Mouse (Mus musculus): ENCODE measurements around the gene Parp3. TPM values are rescaled to one million over a fixed set of nuclear protein-coding genes. Genes with fewer than 3 reads are reported as not detected.

Parp3 gene
- total and polyA plus RNA-seq, 3 experiments, result 29.4 to 46.7 (median 31.2) TPM

- TF ChIP-seq CTCF (IDR thresholded peaks at IDR 0.05) (no peak), EP300 (IDR thresholded peaks at IDR 0.05; ENCODE audit: insufficient read depth, low read depth, low read length) (no peak), POLR2A (IDR thresholded peaks at IDR 0.05; ENCODE audit: insufficient read depth, low read depth, low read length) (no peak)
- H3K9ac ChIP-seq (ENCODE audit: low read depth, low read length), result no peak overlapping the region; the same call in 1 of the 2 replicates
- peak overlapping the region; percentile 75 for H3K27ac ChIP-seq
- peak in 1 of 2 experiments; percentile 16 for DNase-seq
- no peaks in the 10 kb centered on the region for H3K27me3 ChIP-seq (ENCODE audit: control insufficient read depth, insufficient read depth, low read length)
- intact Hi-C loops (cut with DNase I), result no loop called here
- no peaks in the 10 kb centered on the region for H3K79me2 ChIP-seq (replicated peaks; ENCODE audit: control insufficient read depth, insufficient read depth, low read length)
- peaks cover 7% of the 10 kb centered on the region for H3K4me1 ChIP-seq (ENCODE audit: control insufficient read depth, insufficient read depth, low read length)
- WGBS, result 79% methylated on average over 14 of the region's 14 CpGs
- H3K4me3 ChIP-seq, result peak overlapping the region; percentile 12; the same call in 1 of the 2 replicates
- no peaks in the 10 kb centered on the region for H3K36me3 ChIP-seq (ENCODE audit: control insufficient read depth, insufficient read depth, low read length)
Observed at GRCm38 (mm10) chr9:106470991-106471750, 5.6 kb downstream of the Parp3 start.

GRCm38 (mm10) chr9:106469776-106470175 is 7.0 kb downstream of the Parp3 start:
- TF ChIP-seq POLR2A (IDR thresholded peaks at IDR 0.05; ENCODE audit: insufficient read depth, low read depth, low read length), result no peak
- no peak for TF ChIP-seq CTCF (IDR thresholded peaks at IDR 0.05)
- TF ChIP-seq EP300 (IDR thresholded peaks at IDR 0.05; ENCODE audit: insufficient read depth, low read depth, low read length), result no peak
- DNase-seq, result no peak
- Histone ChIP-seq H3K9ac (ENCODE audit: low read depth, low read length) (no peak overlapping the region), H3K79me2 (replicated peaks; ENCODE audit: control insufficient read depth, insufficient read depth, low read length) (no peaks in the 10 kb centered on the region), H3K27ac (no peak overlapping the region), H3K36me3 (ENCODE audit: control insufficient read depth, insufficient read depth, low read length) (no peaks in the 10 kb centered on the region), H3K27me3 (ENCODE audit: control insufficient read depth, insufficient read depth, low read length) (no peaks in the 10 kb centered on the region), H3K4me1 (ENCODE audit: control insufficient read depth, insufficient read depth, low read length) (peaks cover 6% of the 10 kb centered on the region), H3K4me3 (no peak overlapping the region)
- intact Hi-C loops (cut with DNase I), result no loop called here
- WGBS, result 45% methylated on average over 9 of the region's 9 CpGs

GRCm38 (mm10) chr9:106469317-106469716 is 7.4 kb downstream of the Parp3 start:
- no peak overlapping the region for H3K4me3 ChIP-seq
- H3K27ac ChIP-seq, result no peak overlapping the region
- WGBS, result 52% methylated on average over 6 of the region's 6 CpGs
- no peaks in the 10 kb centered on the region for H3K27me3 ChIP-seq (ENCODE audit: control insufficient read depth, insufficient read depth, low read length)
- intact Hi-C loops (cut with DNase I), result no loop called here
- H3K9ac ChIP-seq (ENCODE audit: low read depth, low read length), result no peak overlapping the region
- no peaks in the 10 kb centered on the region for H3K36me3 ChIP-seq (ENCODE audit: control insufficient read depth, insufficient read depth, low read length)
- no peaks in the 10 kb centered on the region for H3K79me2 ChIP-seq (replicated peaks; ENCODE audit: control insufficient read depth, insufficient read depth, low read length)
- H3K4me1 ChIP-seq (ENCODE audit: control insufficient read depth, insufficient read depth, low read length), result peaks cover 5% of the 10 kb centered on the region
- TF ChIP-seq EP300 (IDR thresholded peaks at IDR 0.05; ENCODE audit: insufficient read depth, low read depth, low read length), result no peak
- 0 out of 2 replicates have a peak, but pooled peaks have one; percentile 15 for TF ChIP-seq CTCF (IDR thresholded peaks at IDR 0.05)
- DNase-seq, result no peak

- H3K9ac ChIP-seq (ENCODE audit: low read depth, low read length), result no peak overlapping the region
- no peaks in the 10 kb centered on the region for H3K27me3 ChIP-seq (ENCODE audit: control insufficient read depth, insufficient read depth, low read length)
- no peak overlapping the region for H3K4me3 ChIP-seq
- H3K4me1 ChIP-seq (ENCODE audit: control insufficient read depth, insufficient read depth, low read length), result peaks cover 4% of the 10 kb centered on the region; the same call in 1 of the 2 replicates
- H3K27ac ChIP-seq, result no peak overlapping the region
- TF ChIP-seq EP300 (IDR thresholded peaks at IDR 0.05; ENCODE audit: insufficient read depth, low read depth, low read length), result no peak
- no peak for TF ChIP-seq POLR2A (IDR thresholded peaks at IDR 0.05; ENCODE audit: insufficient read depth, low read depth, low read length)
- TF ChIP-seq CTCF (IDR thresholded peaks at IDR 0.05), result no peak
- WGBS, result 93% methylated on average over 7 of the region's 7 CpGs
- no peaks in the 10 kb centered on the region for H3K36me3 ChIP-seq (ENCODE audit: control insufficient read depth, insufficient read depth, low read length)
- H3K79me2 ChIP-seq (replicated peaks; ENCODE audit: control insufficient read depth, insufficient read depth, low read length), result no peaks in the 10 kb centered on the region
- DNase-seq, result no peak
- intact Hi-C loops (cut with DNase I), result no loop called here
Observed at GRCm38 (mm10) chr9:106467746-106468145, 9.0 kb downstream of the Parp3 start.

GRCm38 (mm10) chr9:106466721-106467120 is 10.0 kb downstream of the Parp3 start:
- DNase-seq, result no peak
- no peak for TF ChIP-seq POLR2A (IDR thresholded peaks at IDR 0.05; ENCODE audit: insufficient read depth, low read depth, low read length)
- no peak for TF ChIP-seq EP300 (IDR thresholded peaks at IDR 0.05; ENCODE audit: insufficient read depth, low read depth, low read length)
- TF ChIP-seq CTCF (IDR thresholded peaks at IDR 0.05), result no peak
- 80% methylated on average over 6 of the region's 6 CpGs for WGBS
- Histone ChIP-seq H3K79me2 (replicated peaks; ENCODE audit: control insufficient read depth, insufficient read depth, low read length) (no peaks in the 10 kb centered on the region), H3K9ac (ENCODE audit: low read depth, low read length) (no peak overlapping the region), H3K27me3 (ENCODE audit: control insufficient read depth, insufficient read depth, low read length) (no peaks in the 10 kb centered on the region), H3K36me3 (ENCODE audit: control insufficient read depth, insufficient read depth, low read length) (no peaks in the 10 kb centered on the region), H3K27ac (no peak overlapping the region), H3K4me3 (no peak overlapping the region), H3K4me1 (ENCODE audit: control insufficient read depth, insufficient read depth, low read length) (no peaks in the 10 kb centered on the region; the same call in 1 of the 2 replicates)
- intact Hi-C loops (cut with DNase I), result no loop called here

- no peak for TF ChIP-seq CTCF (IDR thresholded peaks at IDR 0.05)
- TF ChIP-seq POLR2A (IDR thresholded peaks at IDR 0.05; ENCODE audit: insufficient read depth, low read depth, low read length), result no peak
- TF ChIP-seq EP300 (IDR thresholded peaks at IDR 0.05; ENCODE audit: insufficient read depth, low read depth, low read length), result no peak
- Histone ChIP-seq H3K4me1 (ENCODE audit: control insufficient read depth, insufficient read depth, low read length) (no peaks in the 10 kb centered on the region), H3K9ac (ENCODE audit: low read depth, low read length) (peak within 1 kb of the TSS; percentile 70), H3K79me2 (replicated peaks; ENCODE audit: control insufficient read depth, insufficient read depth, low read length) (no peaks in the 10 kb centered on the region), H3K27ac (peak within 1 kb of the TSS; percentile 49), H3K4me3 (peak within 1 kb of the TSS; percentile 61), H3K27me3 (ENCODE audit: control insufficient read depth, insufficient read depth, low read length) (no peaks in the 10 kb centered on the region), H3K36me3 (ENCODE audit: control insufficient read depth, insufficient read depth, low read length) (no peaks in the 10 kb centered on the region)
- no peak for DNase-seq
- 30% methylated on average over 26 of the region's 26 CpGs for WGBS
- intact Hi-C loops (cut with DNase I), result no loop called here
Observed at GRCm38 (mm10) chr9:106465571-106466200, 11.1 kb downstream of the Parp3 start, which contains the start of gene Gpr62. Gpr62 (minus strand) TSS chr9:106465938.

Measured in heart, adult 2 months (tissue).